Mouse (Mus musculus) urinary bladder, postnatal 10 days (tissue): ENCODE measurements around the gene Anp32e.
"Not testable (repeated sequence)": the region's sequence is repeated elsewhere in the genome, so short reads cannot be mapped to it uniquely, and the experiment has no call there.

Source experiments
- DNase-seq: peaks from one replicate; pipeline ENCODE4 v3.0.0; 2022; ENCODE audit warnings: low spot score

Anp32e gene

DNA sequence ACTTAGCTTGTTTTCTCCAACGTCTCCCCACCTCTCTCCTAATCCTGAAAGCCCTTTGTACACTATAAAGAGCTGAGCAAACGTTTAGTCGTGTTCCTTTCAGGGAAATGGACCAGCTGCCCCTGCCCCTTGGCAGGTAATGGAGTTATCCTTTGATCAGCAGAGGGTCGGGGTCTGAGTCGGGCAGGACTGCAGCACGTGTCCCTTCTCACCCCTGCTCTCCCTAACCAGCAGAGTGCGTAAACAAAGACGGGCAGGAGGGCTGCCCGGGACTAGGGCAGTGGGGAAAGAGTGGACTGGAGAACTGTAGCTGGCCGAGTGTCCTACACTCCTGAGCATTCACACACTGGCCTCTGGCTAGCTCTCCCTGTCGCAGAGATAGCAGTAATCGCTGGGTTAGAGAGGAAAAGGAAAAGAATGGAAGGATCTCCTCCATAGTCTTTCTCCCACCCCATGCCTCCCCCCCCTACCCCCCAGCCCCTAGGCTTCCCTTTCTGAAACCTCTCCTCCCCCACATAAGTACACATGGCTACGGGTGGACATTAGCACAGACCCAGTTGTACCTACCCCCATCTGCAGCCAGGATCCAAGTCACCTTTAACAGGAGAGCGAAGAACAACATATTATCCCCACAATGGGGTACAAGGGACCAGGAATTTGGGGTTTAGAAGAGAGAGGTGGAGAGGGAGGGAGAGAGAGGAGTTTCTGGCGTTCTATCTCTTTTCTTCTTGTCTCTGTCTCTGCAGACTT is 25.1 kb upstream of the Anp32e start:
- DNase-seq, result no peak

DNA sequence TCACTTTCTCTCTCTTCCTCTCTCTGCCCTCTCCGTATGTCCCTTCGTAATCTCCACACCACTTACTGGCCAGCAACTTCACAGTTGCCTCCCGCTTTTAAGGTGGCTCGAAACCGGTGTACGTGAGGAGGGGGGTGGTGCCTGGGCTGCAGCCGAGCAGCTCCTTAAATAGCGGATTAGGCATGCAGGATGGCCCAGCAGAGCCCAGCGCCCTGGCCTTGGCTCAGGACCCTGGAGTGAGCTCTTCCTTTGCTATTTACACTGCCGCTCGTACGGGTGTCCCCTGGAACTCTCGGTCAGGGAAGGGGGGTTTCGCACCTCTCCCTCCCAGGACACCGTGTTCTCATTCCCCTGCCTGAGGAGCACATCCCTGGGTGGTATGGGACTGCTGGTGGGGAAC is 24.5 kb upstream of the Anp32e start, which contains the start of gene Car14:
Car14 (minus strand) TSS at position 124 of the 400 bp plus-strand sequence.
- DNase-seq, result no peak

- no peak for DNase-seq
These were observed 23.7 kb upstream of the Anp32e start for GRCm38 (mm10) chr3:95905146-95905939.

DNA sequence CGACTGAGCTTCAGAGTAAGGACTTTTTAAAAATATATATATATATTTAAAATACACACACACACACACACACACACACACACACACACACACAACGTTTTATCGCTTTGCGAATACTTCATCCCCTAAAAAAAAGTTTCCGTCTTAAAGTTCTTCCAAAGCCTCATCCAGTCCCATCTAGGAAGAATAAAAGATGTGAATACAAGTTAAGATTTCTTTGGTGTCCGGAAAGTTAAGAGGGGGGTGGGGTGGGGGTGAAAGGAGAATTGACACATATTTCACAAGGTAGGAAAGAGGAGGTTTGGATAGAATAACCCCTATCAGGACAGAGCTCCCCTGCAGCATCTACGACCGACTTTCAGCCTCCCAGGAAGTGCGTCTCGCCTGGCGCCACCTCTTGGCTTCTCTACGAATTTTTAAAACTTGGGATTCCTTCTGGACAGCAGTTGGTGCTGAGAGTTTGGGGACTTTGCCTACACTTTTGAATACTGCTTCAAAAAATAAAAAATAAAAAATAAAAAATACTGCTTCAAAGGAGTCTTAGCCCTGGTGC is 23.0 kb upstream of the Anp32e start:
- DNase-seq, result no peak

- DNase-seq, result no peak
These were observed 22.2 kb upstream of the Anp32e start for GRCm38 (mm10) chr3:95906860-95907259.

- DNase-seq, result no peak
These were observed 21.4 kb upstream of the Anp32e start for GRCm38 (mm10) chr3:95907613-95908012.

DNA sequence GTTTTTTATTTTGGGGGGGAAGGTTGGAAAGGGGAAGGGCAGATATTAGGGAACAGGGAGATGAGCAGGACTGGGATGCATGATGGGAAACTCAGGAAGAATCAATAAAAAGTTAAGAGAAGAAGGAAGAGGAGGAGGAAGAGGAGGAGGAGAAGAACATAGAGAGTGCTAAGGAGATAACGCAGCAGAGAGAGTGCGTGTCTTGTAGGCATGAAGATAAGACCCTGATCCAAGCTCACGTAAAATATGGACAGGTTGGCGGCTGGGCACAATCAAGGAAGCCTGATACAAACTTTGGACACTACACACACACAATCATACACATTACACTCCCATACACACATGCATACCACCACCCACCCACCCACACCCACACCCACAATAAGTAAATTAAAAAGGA is 14.3 kb upstream of the Anp32e start:
- DNase-seq, result no peak

DNA sequence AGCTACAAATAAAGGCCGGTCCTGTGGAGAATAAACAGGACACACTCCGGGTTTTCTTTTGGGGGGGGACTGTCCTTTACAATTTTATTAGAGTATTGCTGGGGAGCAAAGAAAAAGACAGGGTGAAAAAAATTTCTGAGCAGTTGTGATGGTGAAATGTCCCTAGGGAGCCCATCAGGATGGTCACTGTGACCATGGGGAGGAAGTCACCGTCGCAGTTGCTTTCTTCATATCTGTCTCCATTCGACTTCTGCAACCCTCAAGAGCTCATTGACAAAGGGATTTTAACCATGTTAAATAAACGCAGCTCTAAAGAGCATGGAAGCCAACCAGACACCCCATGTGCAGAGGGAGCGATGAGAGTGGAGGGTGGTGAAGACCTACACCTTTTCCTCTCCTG is 12.3 kb upstream of the Anp32e start:
- no peak for DNase-seq

DNA sequence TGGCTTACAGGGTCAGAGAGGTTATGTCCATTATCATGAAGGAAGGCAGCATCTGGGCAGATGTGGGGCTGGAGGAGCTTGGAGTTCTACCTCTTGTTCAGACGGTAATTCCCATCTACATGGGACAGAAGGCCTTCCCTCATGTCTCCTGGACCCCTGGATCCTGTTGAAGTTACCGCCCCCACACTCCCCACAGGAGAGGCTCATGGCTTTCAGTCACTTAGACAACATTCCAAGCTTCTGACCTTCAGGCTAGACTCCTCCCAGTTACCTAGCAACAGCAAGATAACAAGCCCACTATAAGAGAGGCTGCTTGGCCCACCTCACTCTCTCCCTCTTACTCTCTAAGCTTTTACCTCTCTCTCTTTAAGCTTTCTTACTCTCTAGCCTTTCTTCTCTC is 8.5 kb upstream of the Anp32e start:
- not testable (repeated sequence) for DNase-seq

GRCm38 (mm10) chr3:95923429-95923828 is 5.6 kb upstream of the Anp32e start:
- DNase-seq, result not testable (repeated sequence)

DNA sequence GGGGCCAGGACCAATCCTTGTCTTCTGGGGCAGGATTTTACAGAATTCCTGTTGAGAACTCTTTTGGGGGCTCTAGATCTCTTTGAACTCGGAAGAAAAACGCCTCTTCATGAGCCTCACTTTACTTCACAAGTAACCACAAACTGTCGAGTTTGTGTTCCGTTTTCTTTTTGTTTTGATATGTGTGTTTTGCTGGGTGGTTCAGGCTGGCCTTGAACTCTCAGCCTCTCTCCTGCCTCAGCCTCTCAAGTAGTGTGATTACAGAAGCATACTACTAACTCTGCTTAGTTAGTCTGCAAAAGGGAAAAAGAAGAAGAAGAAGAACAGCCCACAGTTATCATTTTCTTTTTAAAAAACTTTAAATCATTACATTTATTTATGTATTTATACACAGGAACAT is 4.9 kb upstream of the Anp32e start:
- DNase-seq, result no peak

DNA sequence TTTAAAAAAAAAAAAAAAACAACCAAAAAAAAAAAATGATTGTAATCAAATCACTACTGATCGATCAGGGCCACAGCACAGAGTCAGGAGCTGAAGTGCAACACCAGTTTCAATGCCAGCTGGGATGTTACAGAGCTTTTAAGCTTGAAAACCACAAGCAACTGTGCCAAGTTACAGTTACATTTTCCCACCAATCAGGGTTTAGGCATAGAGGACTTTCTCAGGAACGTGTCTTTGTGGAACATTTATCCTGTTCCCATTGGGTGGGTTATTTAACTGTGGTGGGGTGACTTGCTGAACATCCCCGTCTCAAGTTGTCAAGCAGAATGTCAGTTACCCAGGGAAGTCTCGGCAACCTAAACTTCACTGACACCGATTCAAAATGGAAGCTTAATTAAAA is 4.0 kb upstream of the Anp32e start:
- no peak for DNase-seq

- DNase-seq, result no peak
These were observed 787 bp upstream of the Anp32e start for GRCm38 (mm10) chr3:95928261-95928657.

GRCm38 (mm10) chr3:95929581-95930470 is 780 bp downstream of the Anp32e start:
- DNase-seq, result no peak

GRCm38 (mm10) chr3:95930471-95930789 is 1.4 kb downstream of the Anp32e start:
- DNase-seq, result no peak

DNA sequence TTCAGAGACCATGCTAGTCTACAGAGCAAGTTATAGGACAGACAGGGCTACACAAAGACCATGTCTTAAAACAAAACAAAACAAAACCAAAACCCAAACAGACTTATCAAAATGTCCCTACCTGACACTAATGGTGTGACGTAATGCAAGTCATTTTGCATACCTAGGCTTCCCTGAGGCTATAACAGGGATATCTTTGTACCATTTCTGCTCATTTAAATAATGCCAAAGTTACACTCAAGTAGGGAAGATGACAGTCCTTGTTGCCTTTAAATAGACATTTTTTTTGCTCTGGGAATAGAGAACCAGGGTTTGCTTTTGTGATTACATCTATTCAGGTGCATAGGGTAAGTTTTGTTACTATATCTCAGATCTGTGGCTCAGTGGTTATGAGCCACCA is 2.4 kb downstream of the Anp32e start:
- no peak for DNase-seq

DNA sequence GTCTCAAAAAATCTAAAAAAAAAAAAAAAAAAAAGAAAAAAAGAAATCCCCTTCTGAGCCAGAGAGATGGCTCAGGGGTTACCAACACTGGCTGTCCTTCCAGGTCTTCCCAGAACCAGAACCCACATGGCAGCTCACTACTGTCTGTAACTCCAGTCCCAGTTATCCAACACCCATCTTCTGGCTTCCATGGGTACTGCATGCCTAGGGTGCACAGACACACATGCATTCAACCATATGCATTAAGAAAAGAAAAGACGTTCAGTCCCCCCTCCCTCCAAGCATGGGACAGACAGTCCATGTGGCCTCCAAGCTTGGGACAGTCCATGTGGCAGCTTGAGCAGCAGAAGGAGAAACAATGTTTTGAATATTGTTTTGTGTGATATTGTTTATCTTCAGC is 3.1 kb downstream of the Anp32e start:
- DNase-seq, result no peak

DNA sequence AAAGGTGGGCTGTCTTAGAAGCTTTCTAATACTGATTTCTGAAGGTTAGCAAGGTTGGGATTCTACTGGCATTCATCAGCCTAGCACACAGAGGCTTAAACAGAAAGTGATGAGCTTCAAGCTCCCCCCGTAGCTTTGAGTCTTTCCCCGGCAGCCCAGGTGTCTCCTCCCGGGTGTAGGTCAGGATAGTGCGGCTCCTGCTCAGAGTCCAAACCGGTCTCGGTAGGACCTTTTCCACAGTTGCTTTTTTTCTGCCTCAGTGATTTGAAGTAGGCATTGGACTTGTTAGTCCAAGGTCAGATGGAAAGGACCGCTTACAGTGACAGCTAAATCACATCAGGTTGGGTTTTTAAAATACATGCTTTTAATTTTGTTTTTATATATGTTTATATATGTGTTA is 3.5 kb downstream of the Anp32e start:
- no peak for DNase-seq

DNA sequence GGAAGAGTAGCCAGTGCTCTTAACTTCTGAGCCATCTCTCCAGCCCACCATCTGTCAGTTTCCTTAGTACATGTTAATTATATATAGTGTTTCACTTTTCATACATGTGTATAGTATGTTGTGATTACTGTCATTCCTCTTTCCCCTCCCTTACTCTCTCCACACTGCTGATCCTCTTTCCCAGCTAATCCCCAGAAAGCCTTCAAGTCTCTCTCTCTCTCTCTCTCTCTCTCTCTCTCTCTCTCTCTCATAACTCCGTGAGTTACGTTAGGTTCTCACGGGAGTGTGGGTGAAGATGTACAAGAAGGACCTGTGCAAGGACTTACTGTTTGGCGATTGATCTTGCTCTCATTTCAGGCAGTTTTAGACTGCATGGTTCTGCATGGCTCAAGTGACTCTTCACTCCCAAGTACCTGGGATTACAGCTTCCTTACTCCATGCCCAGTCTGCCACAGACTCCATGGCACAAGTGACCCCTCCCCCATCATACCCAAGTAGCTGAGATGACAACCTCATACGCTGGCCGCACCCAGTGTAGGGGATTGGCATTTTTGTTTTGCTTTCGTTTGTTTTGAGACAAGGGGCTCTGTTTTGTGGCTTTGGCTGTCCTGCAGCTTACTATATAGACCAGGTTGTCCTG is 4.2 kb downstream of the Anp32e start:
- no peak for DNase-seq

GRCm38 (mm10) chr3:95934448-95934847 is 5.4 kb downstream of the Anp32e start:
- DNase-seq, result no peak

DNA sequence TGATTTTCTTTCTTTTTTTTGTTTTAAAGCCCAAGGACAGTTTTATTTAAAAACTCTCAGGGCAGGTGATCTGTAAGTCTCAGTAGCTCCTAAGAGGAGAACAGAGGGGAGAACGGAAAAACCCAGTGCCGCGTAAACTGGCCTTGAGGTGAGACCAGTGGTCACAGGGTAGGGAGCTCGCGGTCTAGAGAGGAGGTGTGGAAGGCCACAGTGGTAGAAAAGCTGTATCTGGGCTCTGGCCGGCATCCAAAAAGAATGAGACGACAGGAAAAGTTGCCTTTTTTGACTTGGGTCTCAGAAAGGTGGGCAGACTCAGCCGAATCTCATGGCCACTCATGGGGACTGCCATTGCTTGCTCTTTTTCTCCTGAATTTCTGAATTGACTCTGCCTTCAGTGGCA is 9.2 kb downstream of the Anp32e start:
- DNase-seq, result no peak

- DNase-seq, result no peak
These were observed 9.8 kb downstream of the Anp32e start for GRCm38 (mm10) chr3:95938835-95939234.
